In genomic region chr5:121968416-121968815, GRCm38 (mm10) we compare ENCODE assay signal across 11 mouse cellular contexts.
A peak's percentile ranks its signal among the peaks of the same experiment; 100 is the strongest.
DNase-seq lines count a peak whose midpoint lies in the region; ATAC-seq and TF ChIP-seq lines count a peak whose summit lies in the region.
"Had no signal": no experiment of that assay in that cellular context is flagged by ENCODE, and none has a peak within 500 bp of the region (broad histone marks: within the 10 kb centered on the region; RNA-seq: fewer than 3 reads in every experiment).

No protein-coding gene starts in this region.

- WGBS in embryonic facial prominence, embryonic 10.5 days, result 88% methylated on average over 15 of the region's 15 CpGs
- 34% methylated on average over 15 of the region's 15 CpGs for WGBS in hindbrain, embryonic 16.5 days

- peak; percentile 15; the same call in 1 of the 2 replicates for ATAC-seq in hindbrain, embryonic 16.5 days

- 0 out of 2 replicates have a peak, but pooled peaks cover 5% of the 10 kb centered on the region for H3K9me3 ChIP-seq in embryonic facial prominence, embryonic 10.5 days
- no peaks in the 10 kb centered on the region for H3K9me3 ChIP-seq in hindbrain, embryonic 16.5 days (ENCODE audit: control insufficient read depth, low read length)

- DNase-seq in cerebellum, postnatal 10 days, result peak; percentile 65 to 74
- no peak for DNase-seq in cerebellum, adult 18-20 months
- DNase-seq in left cerebral cortex, postnatal 4 days, result peak; percentile 77
- DNase-seq in left cerebral cortex, adult 2 months (ENCODE audit: extremely low spot score in 1 of 2, low spot score in 2 of 2), result no peak
- DNase-seq in embryonic facial prominence, embryonic 10.5 days (ENCODE audit: low spot score), result no peak
- DNase-seq in thymus, postnatal 25 days, result no peak
- DNase-seq in heart, adult 8-10 months (ENCODE audit: low spot score), result no peak
- DNase-seq: cerebellum, adult 11-12 months; lung, postnatal 4 days had no signal

- H3K36me3 ChIP-seq in embryonic facial prominence, embryonic 10.5 days (replicated peaks), result peaks cover 10% of the 10 kb centered on the region
- H3K36me3 ChIP-seq in hindbrain, embryonic 16.5 days (ENCODE audit: control insufficient read depth, insufficient read depth, low read length), result no peaks in the 10 kb centered on the region

- no peaks in the 10 kb centered on the region for H3K27me3 ChIP-seq in embryonic facial prominence, embryonic 10.5 days (replicated peaks; ENCODE audit: low read depth, poor library complexity, severe bottlenecking)
- no peaks in the 10 kb centered on the region; the same call in 1 of the 2 replicates for H3K27me3 ChIP-seq in hindbrain, embryonic 16.5 days (replicated peaks; ENCODE audit: control insufficient read depth, insufficient read depth, low read length)

- H3K4me3 ChIP-seq in left cerebral cortex, adult 2 months, result no peak overlapping the region
- H3K4me3 ChIP-seq in embryonic facial prominence, embryonic 10.5 days, result no peak overlapping the region
- no peak overlapping the region for H3K4me3 ChIP-seq in hindbrain, embryonic 16.5 days (ENCODE audit: low read length)

- no peak overlapping the region for H3K4me2 ChIP-seq in hindbrain, embryonic 16.5 days (ENCODE audit: low read length)
- H3K4me2 ChIP-seq: heart, embryonic 11.5 days had no signal

- H3K27ac ChIP-seq in left cerebral cortex, adult 2 months, result no peak overlapping the region; the same call in 1 of the 2 replicates
- 0 out of 2 replicates have a peak overlapping the region, but pooled peaks have one; percentile 61 for H3K27ac ChIP-seq in embryonic facial prominence, embryonic 10.5 days (replicated peaks)
- H3K27ac ChIP-seq in hindbrain, embryonic 16.5 days (ENCODE audit: low read depth, low read length), result peak overlapping the region; percentile 31

- no peak overlapping the region for H3K9ac ChIP-seq in hindbrain, embryonic 16.5 days (ENCODE audit: low read depth, low read length)

- no peak for TF ChIP-seq CTCF in left cerebral cortex, adult 2 months (IDR thresholded peaks at IDR 0.05)

- H3K4me1 ChIP-seq in embryonic facial prominence, embryonic 10.5 days, result peaks cover 46% of the 10 kb centered on the region
- H3K4me1 ChIP-seq in hindbrain, embryonic 16.5 days (ENCODE audit: control insufficient read depth, insufficient read depth, low read depth, low read length), result peaks cover 33% of the 10 kb centered on the region

- intact Hi-C loops in left cerebral cortex, postnatal 4 days (cut with DNase I), result loop anchor here (5.0 kb wide), 1 partner anchor 66 kb away; no protein-coding TSS in a partner anchor
- intact Hi-C loops in left cerebral cortex, adult 2 months (cut with DNase I), result no loop called here

Comparison
In these comparisons a context has a peak if more than half of its experiments do, and no peak if none do; other contexts are left out.
1. DNase-seq: peak in cerebellum, postnatal 10 days (2 of 2) and left cerebral cortex, postnatal 4 days (single experiment); none in cerebellum, adult 18-20 months (0 of 2), left cerebral cortex, adult 2 months (0 of 2), embryonic facial prominence, embryonic 10.5 days (single experiment), thymus, postnatal 25 days (single experiment) and heart, adult 8-10 months (single experiment).